Mouse (Mus musculus) thymus, adult 18-20 months (tissue): Measurements from ENCODE around the gene Socs3.
A peak's percentile ranks its signal among the peaks of the same experiment; 100 is the strongest.

Source experiments
- DNase-seq, 2 experiments: peaks; one replicate each; pipeline ENCODE4 v3.0.0; 2022; ENCODE audit warnings: mixed read lengths in 2 of 2

Gene Socs3

GRCm38 (mm10) chr11:117994250-117995057, 24.6 kb upstream of the Socs3 start:
- DNase-seq: no peak

- DNase-seq: no peak
These were observed 23.6 kb upstream of the Socs3 start for GRCm38 (mm10) chr11:117993190-117994175.

- DNase-seq: no peak
These were observed 21.9 kb upstream of the Socs3 start for GRCm38 (mm10) chr11:117991502-117992470.

- no peak for DNase-seq
These were observed 20.1 kb upstream of the Socs3 start for GRCm38 (mm10) chr11:117989926-117990325.

- DNase-seq: no peak
These were observed 19.4 kb upstream of the Socs3 start for GRCm38 (mm10) chr11:117989241-117989640.

GRCm38 (mm10) chr11:117987968-117988367, 18.1 kb upstream of the Socs3 start:
- no peak for DNase-seq

- DNase-seq: peak in 1 of 2 experiments; percentile 38
These were observed 17.2 kb upstream of the Socs3 start for GRCm38 (mm10) chr11:117987032-117987451.

GRCm38 (mm10) chr11:117986126-117987031, 16.5 kb upstream of the Socs3 start, which contains the start of gene Pgs1:
Gene Pgs1, plus strand, starts transcription at chr11:117986292.
- DNase-seq: peak; percentile 84 to 87

GRCm38 (mm10) chr11:117983770-117984169, 13.9 kb upstream of the Socs3 start:
- no peak for DNase-seq

- no peak for DNase-seq
These were observed 12.6 kb upstream of the Socs3 start for GRCm38 (mm10) chr11:117982426-117982825.

- DNase-seq: no peak
These were observed 9.5 kb upstream of the Socs3 start for GRCm38 (mm10) chr11:117979388-117979787.

GRCm38 (mm10) chr11:117977694-117978360, 8.0 kb upstream of the Socs3 start:
- DNase-seq: no peak

GRCm38 (mm10) chr11:117976081-117976582, 6.3 kb upstream of the Socs3 start:
- no peak for DNase-seq

- DNase-seq: no peak
These were observed 5.5 kb upstream of the Socs3 start for GRCm38 (mm10) chr11:117975211-117975967.

- peak in 1 of 2 experiments; percentile 40 for DNase-seq
These were observed 4.7 kb upstream of the Socs3 start for GRCm38 (mm10) chr11:117974327-117975125.

- no peak for DNase-seq
These were observed 3.7 kb upstream of the Socs3 start for GRCm38 (mm10) chr11:117973569-117973968.

GRCm38 (mm10) chr11:117972656-117973558, 3.1 kb upstream of the Socs3 start:
- DNase-seq: no peak
